Mouse (Mus musculus) liver, postnatal 0 days (tissue): ENCODE results near the gene Cdca3. TPM values are rescaled to one million over a fixed set of nuclear protein-coding genes. Genes with fewer than 3 reads are reported as not detected.
A peak's percentile ranks its signal among the peaks of the same experiment; 100 is the strongest.

Experiments used
- ATAC-seq: fragments of 200-750 bp; cut with Nextera tagmentation; 2 replicates; pipeline ENCODE4 v1.8.0; 2017; ENCODE audit warnings: mild to moderate bottlenecking, moderate library complexity
- DNase-seq: peaks from one replicate; pipeline ENCODE4 v3.0.0-alpha.2; 2016
- H3K27ac ChIP-seq: fragments of 300-500 bp; sonication (generic); 2 replicates; pipeline ENCODE4 v1.5.1; 2014; ENCODE audit warnings: antibody characterized with exemption, moderate library complexity, mild to moderate bottlenecking, low read depth
- H3K27me3 ChIP-seq: fragments of 300-500 bp; sonication (generic); 2 replicates; pipeline ENCODE4 v1.6.1; 2014; ENCODE audit warnings: low read length, control low read depth, mixed read lengths; ENCODE audit not compliant: insufficient read depth
- H3K36me3 ChIP-seq: fragments of 300-500 bp; sonication (generic); replicated peaks from 2 replicates; pipeline ENCODE4 v1.6.1; 2014; ENCODE audit warnings: mild to moderate bottlenecking, control low read depth, low read length, moderate library complexity, mixed read lengths; ENCODE audit not compliant: insufficient read depth
- H3K4me1 ChIP-seq: fragments of 300-500 bp; sonication (generic); 2 replicates; pipeline ENCODE4 v1.6.1; 2014; ENCODE audit warnings: antibody characterized with exemption, mild to moderate bottlenecking, control low read depth; ENCODE audit not compliant: insufficient read depth
- H3K4me2 ChIP-seq: fragments of 300-500 bp; sonication (generic); 2 replicates; pipeline ENCODE4 v1.6.1; 2014; ENCODE audit warnings: low read depth, mild to moderate bottlenecking, low read length, moderate library complexity, mixed read lengths
- H3K4me3 ChIP-seq: fragments of 300-500 bp; sonication (generic); 2 replicates; pipeline ENCODE4 v1.5.1; 2014; ENCODE audit warnings: low read depth, low read length
- H3K9ac ChIP-seq: fragments of 300-500 bp; sonication (generic); replicated peaks from 2 replicates; pipeline ENCODE4 v1.6.1; 2014; ENCODE audit warnings: mild to moderate bottlenecking, moderate library complexity
- H3K9me3 ChIP-seq: fragments of 300-500 bp; sonication (generic); 2 replicates; pipeline ENCODE4 v1.6.1; 2016; ENCODE audit warnings: mild to moderate bottlenecking, control low read depth, low read length, mixed read lengths
- CTCF ChIP-seq: sonication (generic); IDR thresholded peaks from 2 replicates; pipeline ENCODE4 v1.5.1; 2016; ENCODE audit warnings: antibody characterized with exemption, low read depth
- EP300 ChIP-seq: IDR thresholded peaks from 2 replicates; pipeline ENCODE4 v1.6.1; 2016; ENCODE audit warnings: antibody characterized with exemption, low read depth, mild to moderate bottlenecking
- WGBS: fragments of 180-500 bp; shearing (Covaris S2); extraction: QIAGEN DNeasy Blood & Tissue Kit; methylation state at CpG from one replicate; pipeline ENCODE4 v1.1.7; 2014; ENCODE audit not compliant: insufficient replicate concordance; 5-methylcytosine and 5-hydroxymethylcytosine counted together
- polyA plus RNA-seq: library from polyadenylated mRNA; unstranded; fragments of >200 nt; fragmentation: Nextera tagmentation; extraction: Ambion mirVana; gene quantifications from 2 replicates; pipeline ENCODE4 v1.2.1, GENCODE M21; 2015

Gene Cdca3
- polyA plus RNA-seq, 1 experiment from 2014 or later, result 98.3 TPM

DNA sequence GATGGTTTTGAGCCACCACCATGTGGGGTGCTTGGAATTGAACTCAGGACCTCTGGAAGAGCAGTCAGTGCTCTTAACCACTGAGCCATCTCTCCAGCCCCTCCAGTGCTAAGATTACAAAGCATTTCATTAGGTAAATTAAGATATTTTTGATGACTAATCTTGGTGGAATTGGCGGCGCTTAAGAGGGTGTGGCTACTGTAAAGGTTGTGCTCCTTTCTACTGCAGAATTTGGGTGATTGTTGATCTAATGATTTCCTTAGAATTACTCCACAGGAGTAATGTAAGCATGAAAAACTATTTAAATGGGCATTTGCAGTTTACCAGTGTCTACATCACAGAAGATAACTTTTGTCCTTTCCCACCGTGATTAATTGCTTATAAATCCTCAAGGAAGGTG, 25.0 kb upstream of the Cdca3 start:
- Histone ChIP-seq H3K36me3 (no peaks in the 10 kb centered on the region), H3K4me3 (no peak overlapping the region), H3K27me3 (no peaks in the 10 kb centered on the region), H3K4me2 (no peak overlapping the region), H3K27ac (no peak overlapping the region), H3K4me1 (peaks cover 22% of the 10 kb centered on the region), H3K9me3 (no peaks in the 10 kb centered on the region), H3K9ac (no peak overlapping the region)
- ATAC-seq (no peak), DNase-seq (no peak)
- TF ChIP-seq CTCF, result no peak
- TF ChIP-seq EP300, result no peak
- 72% methylated on average over 3 of the region's 3 CpGs for WGBS

DNA sequence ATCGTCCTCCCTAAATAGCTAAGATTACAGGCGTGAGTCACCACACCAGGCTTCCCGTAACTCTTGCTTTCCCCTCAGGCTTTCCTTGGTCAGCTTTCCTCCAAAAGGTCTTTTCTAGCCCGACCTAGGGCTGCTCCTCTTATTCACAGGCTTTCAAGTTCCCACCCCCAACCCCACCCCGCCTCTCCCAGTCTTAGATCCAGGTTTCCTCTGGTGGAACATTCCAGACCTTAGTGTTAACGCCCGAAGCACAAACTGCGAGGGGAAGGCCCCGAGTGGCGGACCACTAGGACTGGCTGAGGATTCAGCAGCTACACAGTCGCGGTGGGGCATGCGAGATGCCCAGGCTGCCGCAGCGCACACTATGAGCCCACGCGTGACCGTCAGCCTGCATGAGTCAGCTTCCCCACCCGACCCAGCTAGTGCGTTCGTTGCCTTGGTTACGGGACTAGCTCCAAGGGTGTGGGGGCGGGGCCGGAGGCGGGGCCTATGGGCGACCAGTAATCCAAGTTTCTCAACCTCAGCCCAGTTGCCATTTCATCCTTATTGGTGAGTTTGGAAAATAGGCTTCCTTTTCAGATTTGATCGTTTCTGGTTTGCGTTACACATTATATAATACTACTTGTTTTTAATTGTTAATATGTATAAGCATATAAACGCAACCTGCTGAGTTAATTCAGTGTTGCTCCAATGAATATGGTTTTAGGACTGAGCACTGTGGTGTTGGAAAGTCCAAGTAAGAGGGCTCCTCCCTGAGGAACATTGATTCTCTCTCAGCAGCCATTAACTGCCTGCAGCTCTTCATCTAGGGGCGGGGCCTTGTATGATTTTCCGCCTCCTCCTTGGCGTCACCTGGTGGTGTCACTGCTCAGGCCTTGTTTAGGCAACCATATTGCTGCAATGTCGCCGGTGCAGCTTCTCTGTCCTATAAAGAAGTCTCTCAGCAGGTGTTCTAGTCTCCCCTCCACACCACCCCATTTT, 23.7 kb upstream of the Cdca3 start:
- Histone ChIP-seq H3K4me2 (peak overlapping the region; percentile 73), H3K9me3 (no peaks in the 10 kb centered on the region), H3K9ac (peak overlapping the region; percentile 47), H3K4me3 (peak overlapping the region; percentile 50), H3K4me1 (peaks cover 33% of the 10 kb centered on the region), H3K27me3 (no peaks in the 10 kb centered on the region), H3K27ac (peak overlapping the region; percentile 79), H3K36me3 (peaks cover 6% of the 10 kb centered on the region)
- 3% methylated on average over 34 of the region's 34 CpGs for WGBS
- TF ChIP-seq EP300, result no peak; the same call in 1 of the 2 replicates
- peak; percentile 67 for TF ChIP-seq CTCF
- peak; percentile 76 for ATAC-seq
- DNase-seq, result peak; percentile 95

DNA sequence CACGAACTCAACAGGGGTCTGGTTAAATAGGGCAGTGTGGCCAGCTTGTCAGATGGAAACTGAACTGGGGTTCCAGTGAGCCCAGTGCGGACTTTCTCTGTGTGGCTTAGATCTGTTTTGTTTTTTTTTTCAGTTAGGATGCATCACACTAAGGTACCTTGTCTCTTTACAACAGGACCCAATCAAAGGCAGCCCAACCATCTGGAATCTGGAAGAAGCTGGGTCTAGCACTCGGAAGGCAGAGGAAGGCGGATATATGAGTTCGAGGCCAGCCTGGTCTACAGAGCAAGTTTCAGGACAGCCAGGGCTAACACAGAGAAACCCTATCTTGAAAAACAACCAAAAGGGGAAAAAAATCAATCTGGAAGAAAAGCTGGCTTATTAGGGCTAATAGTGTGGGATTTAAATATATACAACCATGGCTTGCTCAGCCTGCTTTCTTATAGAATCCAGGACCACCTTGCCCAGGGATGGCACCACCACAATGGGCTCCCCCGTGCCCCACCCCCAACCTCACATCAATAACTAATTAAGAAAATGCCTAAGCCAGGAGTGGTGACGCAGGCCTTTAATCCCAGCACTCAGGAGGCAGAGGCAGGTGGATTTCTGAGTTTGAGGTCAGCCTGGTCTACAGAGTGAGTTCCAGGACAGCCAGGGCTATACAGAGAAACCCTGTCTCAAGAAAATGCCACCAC, 22.8 kb upstream of the Cdca3 start:
- Histone ChIP-seq H3K36me3 (peaks cover 10% of the 10 kb centered on the region), H3K4me1 (peaks cover 34% of the 10 kb centered on the region), H3K27ac (peak overlapping the region; percentile 79), H3K4me2 (peak overlapping the region; percentile 73), H3K27me3 (no peaks in the 10 kb centered on the region), H3K9me3 (no peaks in the 10 kb centered on the region), H3K9ac (peak overlapping the region; percentile 1; the same call in 1 of the 2 replicates), H3K4me3 (peak overlapping the region; percentile 50)
- ATAC-seq, result no peak
- DNase-seq, result no peak
- 77% methylated on average over 7 of the region's 7 CpGs for WGBS
- TF ChIP-seq EP300 (no peak), CTCF (no peak)

DNA sequence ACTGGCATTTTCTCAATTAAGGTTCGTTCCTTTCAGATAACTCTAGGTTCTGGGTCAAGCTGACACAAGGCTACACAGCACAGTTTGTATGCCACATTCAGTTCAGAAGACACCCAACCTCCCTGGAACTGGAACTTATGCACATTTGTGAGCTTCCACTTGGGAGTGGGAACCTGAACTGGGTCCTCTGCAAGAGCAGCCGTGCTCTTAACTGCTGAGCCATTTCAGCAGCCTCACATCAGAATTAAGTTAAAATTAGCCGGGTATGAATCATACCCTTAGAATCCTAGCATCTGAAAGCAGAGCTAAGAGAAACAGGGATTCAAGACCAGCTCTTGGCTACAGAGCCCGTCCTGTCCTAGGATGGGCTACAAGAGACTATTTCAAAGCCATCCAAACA, 22.0 kb upstream of the Cdca3 start:
- Histone ChIP-seq H3K9ac (no peak overlapping the region), H3K36me3 (peaks cover 18% of the 10 kb centered on the region), H3K4me3 (no peak overlapping the region), H3K27me3 (no peaks in the 10 kb centered on the region), H3K9me3 (no peaks in the 10 kb centered on the region), H3K4me2 (no peak overlapping the region), H3K27ac (0 out of 2 replicates have a peak overlapping the region, but pooled peaks have one; percentile 16), H3K4me1 (peaks cover 40% of the 10 kb centered on the region)
- ATAC-seq (no peak), DNase-seq (no peak)
- 77% methylated on average over 4 of the region's 4 CpGs for WGBS
- TF ChIP-seq EP300, result no peak
- TF ChIP-seq CTCF, result no peak

GRCm38 (mm10) chr6:124807986-124808357, 21.4 kb upstream of the Cdca3 start:
- WGBS, result 54% methylated on average over 6 of the region's 6 CpGs
- Histone ChIP-seq H3K9me3 (no peaks in the 10 kb centered on the region), H3K4me3 (peak overlapping the region; percentile 88), H3K27me3 (no peaks in the 10 kb centered on the region), H3K4me1 (peaks cover 43% of the 10 kb centered on the region), H3K27ac (peak overlapping the region; percentile 95), H3K36me3 (peaks cover 20% of the 10 kb centered on the region), H3K9ac (peak overlapping the region; percentile 83; the same call in 1 of the 2 replicates), H3K4me2 (peak overlapping the region; percentile 98)
- DNase-seq (no peak), ATAC-seq (no peak)
- TF ChIP-seq EP300, result no peak
- no peak for TF ChIP-seq CTCF
